Mouse (Mus musculus) G1E (cell line): Measurements from ENCODE around the gene Lhfpl4.

Experiments used
- CTCF ChIP-seq: IDR thresholded peaks from 2 replicates; pipeline ENCODE4 v1.5.1; 2012; ENCODE audit warnings: low read depth, low read length, inconsistent platforms, mixed read lengths
- TAL1 ChIP-seq: conservative IDR thresholded peaks from 2 replicates; pipeline ENCODE4 v1.6.1; 2012; ENCODE audit warnings: low read depth, low read length, inconsistent platforms, mixed read lengths

- no peak for TF ChIP-seq CTCF
- no peak for TF ChIP-seq TAL1
Measured at GRCm38 (mm10) chr6:113242753-113243152, 47.6 kb upstream of the Lhfpl4 start.
